Mouse (Mus musculus): Measurements from ENCODE around the gene Zbtb44.

DNA sequence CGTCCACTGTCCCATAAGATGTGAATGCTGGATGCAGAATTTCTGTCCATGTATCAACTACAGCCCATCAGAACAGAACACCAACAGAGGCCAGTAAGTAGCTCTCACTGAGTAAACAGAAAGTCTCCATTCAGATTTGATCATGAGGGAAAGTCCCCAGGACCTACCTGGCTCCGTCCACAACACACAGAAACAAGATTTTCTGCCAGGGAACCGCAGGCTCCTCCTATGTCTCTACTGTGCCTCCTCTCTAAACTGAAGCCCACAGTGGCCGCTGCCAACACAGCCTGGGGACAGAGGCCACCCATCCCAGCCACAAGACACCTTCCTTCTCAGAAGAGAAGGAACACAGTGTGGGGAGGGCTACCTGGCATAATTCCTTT is 90.1 kb downstream of the Zbtb44 start:
- TF ChIP-seq CTCF (IDR thresholded peaks at IDR 0.05 in 2 of 3, conservative IDR thresholded peaks at IDR 0.05 in 1 of 3; ENCODE audit: control insufficient read depth in 1 of 3, insufficient read depth in 1 of 3, low read depth in 2 of 3, low read length in 3 of 3, poor library complexity in 1 of 3, severe bottlenecking in 1 of 3): no peak
- no peak for TF ChIP-seq ZC3H11A (IDR thresholded peaks at IDR 0.05; ENCODE audit: low read depth, low read length)
- no peak for TF ChIP-seq MAX (IDR thresholded peaks at IDR 0.05; ENCODE audit: low read length)
- no peak for TF ChIP-seq POLR2A (IDR thresholded peaks at IDR 0.05; ENCODE audit: control insufficient read depth in 1 of 2, insufficient read depth in 1 of 2, low read depth in 1 of 2, low read length in 2 of 2, poor library complexity in 1 of 2)
- TF ChIP-seq UBTF (IDR thresholded peaks at IDR 0.05; ENCODE audit: borderline replicate concordance, insufficient read depth, low read depth, low read length): no peak
- no peak for TF ChIP-seq USF1 (IDR thresholded peaks at IDR 0.05; ENCODE audit: low read depth, low read length)
- TF ChIP-seq GATA1 (IDR thresholded peaks at IDR 0.05; ENCODE audit: low read depth, low read length): no peak
